Mouse (Mus musculus) left cerebral cortex, adult 11 months (tissue): ENCODE results near the gene Taar8a.
"Not testable (repeated sequence)": the region's sequence is repeated elsewhere in the genome, so short reads cannot be mapped to it uniquely, and the experiment has no call there.

Experiments
- DNase-seq: peaks from one replicate; pipeline ENCODE4 v3.0.0; 2022; ENCODE audit warnings: low spot score

Gene Taar8a

GRCm38 (mm10) chr10:24076200-24076599, at the start of gene Taar8a:
Gene Taar8a, plus strand, starts transcription at chr10:24076500.
- not testable (repeated sequence) for DNase-seq

GRCm38 (mm10) chr10:24026922-24027321, 49.4 kb upstream of the Taar8a start, which contains the start of gene Taar7d:
Gene Taar7d, plus strand, starts transcription at chr10:24027222.
- DNase-seq: no peak

GRCm38 (mm10) chr10:24031347-24031746, 45.0 kb upstream of the Taar8a start:
- DNase-seq: no peak

- no peak for DNase-seq
Observed at GRCm38 (mm10) chr10:24037314-24037713, 39.0 kb upstream of the Taar8a start, which contains the start of gene Taar7e. Gene Taar7e, plus strand, starts transcription at chr10:24037614.

DNA sequence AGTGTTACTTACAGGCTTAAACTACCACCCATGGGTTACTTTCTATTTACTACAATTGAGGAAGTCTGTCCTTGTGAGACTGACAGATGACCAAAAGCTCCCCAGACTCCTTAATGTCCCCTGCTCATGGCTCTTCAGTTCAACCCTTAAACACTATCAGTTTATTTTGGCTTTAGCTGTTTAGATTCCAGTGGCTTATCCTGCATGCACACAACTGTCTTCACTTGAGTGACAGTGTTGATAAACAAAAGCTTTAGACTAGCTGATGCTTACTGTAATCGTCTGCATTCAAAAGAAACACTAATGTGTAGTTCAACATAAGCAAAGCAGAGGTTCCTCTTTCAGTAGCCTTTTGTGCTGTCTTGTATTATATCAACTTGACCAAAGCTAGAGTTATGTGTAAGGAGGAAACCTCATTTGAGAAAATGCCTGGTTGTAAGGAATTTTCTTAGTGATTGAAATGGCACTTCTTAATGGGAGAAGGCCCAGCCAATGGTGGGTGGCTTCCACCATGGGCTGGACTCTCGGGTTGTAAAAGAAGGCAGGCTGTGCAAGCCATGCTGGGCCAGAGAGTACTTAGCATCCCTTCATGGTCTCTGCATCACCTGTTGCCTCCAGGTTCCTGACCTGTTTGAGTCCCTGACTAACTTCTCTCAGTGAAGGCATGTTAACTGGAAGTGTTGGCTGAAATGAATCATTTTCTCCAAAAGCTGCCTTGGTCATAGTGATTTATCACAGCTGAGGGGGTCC, 36.0 kb upstream of the Taar8a start:
- DNase-seq: no peak

DNA sequence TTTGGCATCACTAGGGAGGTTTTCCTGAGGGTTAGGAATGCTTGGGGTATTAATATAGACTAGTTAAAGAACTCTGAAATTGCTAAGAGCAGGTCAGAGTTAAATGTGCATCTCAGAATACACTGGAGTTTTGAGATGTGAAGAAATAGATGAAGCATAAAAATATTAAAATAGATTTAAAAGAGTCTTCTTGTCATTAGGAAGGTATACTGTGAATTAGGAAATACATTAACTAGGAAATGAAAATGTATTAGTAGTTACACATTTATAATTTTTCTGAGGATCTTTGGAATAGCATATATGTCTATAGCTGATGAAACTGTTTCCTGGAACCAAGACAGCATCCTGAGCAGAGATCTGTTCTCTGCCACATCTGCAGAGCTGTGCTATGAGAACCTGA, 27.1 kb upstream of the Taar8a start, which contains the start of gene Taar7f:
Taar7f (plus strand) TSS at position 301 of the 400 bp plus-strand sequence.
- no peak for DNase-seq

DNA sequence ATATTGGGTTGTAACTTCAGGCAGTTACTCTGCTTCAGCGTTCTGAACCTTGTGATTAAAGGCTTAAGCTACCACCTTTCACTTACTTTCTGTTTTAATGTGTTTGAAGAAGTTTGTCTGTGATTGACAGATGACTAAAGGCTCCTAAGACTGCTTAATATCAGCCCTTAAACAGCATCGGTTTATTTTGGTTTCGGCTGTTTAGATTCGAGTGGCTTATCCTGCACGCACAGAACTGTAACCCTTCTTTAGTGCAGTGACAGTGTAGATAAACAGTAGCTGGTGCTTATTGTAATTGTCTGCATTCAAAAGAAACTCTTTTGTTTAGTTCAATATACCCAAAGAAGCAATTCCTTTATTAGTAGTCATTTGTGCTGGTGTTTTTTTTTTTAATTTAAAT, 24.3 kb upstream of the Taar8a start:
- no peak for DNase-seq

DNA sequence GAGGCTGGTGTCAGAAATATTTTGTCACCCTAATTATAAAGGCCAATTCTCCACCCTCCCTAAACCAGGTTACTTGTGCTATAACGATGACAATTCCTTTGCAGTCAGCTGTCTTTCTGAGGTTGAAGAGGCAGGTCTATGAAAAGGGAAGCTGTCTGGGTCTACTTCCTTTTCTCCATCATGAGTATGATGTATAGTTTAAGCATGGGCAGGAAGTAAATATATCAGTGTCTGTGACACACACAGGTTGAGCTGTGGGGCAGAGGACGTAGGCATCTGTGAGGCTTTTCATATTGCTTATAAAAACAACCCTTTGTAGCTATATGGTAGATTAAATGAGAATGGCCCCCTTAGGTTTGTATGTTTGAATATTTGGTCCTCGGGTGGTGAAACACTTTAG, 17.3 kb upstream of the Taar8a start:
- no peak for DNase-seq

DNA sequence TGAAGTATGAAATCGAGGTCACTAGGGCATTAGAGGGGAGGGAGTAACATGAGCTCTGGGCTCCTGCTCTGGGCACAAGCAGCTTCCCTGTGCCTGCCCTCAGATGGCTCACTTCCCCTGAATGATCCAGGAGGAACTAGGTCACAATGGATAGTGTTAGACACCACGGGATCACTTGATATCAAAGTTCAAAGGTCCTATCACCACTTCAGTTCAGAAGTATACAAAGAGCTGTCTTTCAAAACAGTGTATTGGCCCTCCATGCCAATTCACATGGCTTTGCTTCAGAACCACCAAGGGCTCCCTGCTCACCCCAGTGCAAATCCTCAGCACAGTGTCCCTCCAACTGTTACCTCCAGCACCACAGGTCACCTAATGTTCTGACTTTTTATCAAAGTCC, 1.5 kb upstream of the Taar8a start:
- DNase-seq: not testable (repeated sequence)

GRCm38 (mm10) chr10:24080166-24080565, 3.9 kb downstream of the Taar8a start:
- DNase-seq: no peak

- no peak for DNase-seq
Observed at GRCm38 (mm10) chr10:24085936-24086335, 9.6 kb downstream of the Taar8a start.

- DNase-seq: no peak
Observed at GRCm38 (mm10) chr10:24086555-24086954, 10.3 kb downstream of the Taar8a start.

DNA sequence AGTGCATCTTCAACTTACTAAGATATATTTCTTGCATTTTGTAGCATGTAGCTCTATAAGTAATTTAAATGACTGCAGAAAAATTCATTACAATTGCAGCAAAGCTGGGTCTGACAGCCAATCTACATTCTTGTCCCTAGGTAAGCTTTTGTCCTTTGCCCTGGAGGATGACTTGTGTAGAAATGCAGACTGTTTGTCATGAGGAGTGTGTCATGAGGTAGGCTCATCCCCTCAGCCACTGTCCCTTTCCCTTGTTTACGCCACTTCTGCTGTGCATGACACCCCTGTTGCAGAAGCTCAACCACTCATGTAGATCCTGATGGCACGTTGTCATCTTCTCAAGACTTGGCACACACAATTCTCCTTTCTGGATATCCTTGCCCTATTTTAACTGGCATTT, 10.9 kb downstream of the Taar8a start:
- DNase-seq: no peak

GRCm38 (mm10) chr10:24092194-24092593, 15.9 kb downstream of the Taar8a start, which contains the start of gene Taar8b:
Gene Taar8b, minus strand, starts transcription at chr10:24092294.
- DNase-seq: no peak

DNA sequence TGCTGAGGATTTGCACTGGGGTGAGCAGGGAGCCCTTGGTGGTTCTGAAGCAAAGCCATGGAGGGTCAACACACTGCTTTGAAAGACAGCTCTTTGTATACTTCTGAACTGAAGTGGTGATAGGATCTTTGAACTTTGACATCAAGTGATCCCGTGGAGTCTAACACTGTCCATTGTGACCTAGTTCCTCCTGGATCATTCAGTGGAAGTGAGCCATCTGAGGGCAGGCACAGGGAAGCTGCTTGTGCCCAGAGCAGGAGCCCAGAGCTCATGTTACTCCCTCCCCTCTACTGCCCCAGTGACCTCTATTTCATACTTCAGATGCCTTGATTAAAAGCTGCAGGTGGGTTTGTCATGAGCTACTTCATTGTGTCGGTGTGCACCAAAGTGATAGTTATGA, 20.7 kb downstream of the Taar8a start:
- not testable (repeated sequence) for DNase-seq

DNA sequence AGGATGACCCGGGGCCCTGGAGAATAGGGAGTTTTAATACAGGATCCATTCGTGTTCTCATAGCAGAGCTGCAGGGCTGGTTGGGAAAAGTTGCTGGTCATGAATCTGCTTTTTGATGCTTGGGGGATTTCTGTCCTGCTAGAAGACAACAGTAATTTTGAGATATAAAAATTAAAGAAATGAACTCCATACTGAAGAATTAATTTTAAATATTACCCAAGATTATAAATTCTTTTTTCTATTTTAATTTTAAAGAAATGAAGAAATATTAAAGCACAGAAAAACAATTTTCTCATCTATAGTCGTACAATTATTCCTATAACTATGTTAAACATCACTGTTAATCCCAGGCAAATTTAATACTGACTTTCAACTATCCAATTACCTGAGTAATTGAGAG, 25.5 kb downstream of the Taar8a start, which contains the start of gene Taar8c:
Taar8c (minus strand) TSS at position 101 of the 400 bp plus-strand sequence.
- DNase-seq: not testable (repeated sequence)

DNA sequence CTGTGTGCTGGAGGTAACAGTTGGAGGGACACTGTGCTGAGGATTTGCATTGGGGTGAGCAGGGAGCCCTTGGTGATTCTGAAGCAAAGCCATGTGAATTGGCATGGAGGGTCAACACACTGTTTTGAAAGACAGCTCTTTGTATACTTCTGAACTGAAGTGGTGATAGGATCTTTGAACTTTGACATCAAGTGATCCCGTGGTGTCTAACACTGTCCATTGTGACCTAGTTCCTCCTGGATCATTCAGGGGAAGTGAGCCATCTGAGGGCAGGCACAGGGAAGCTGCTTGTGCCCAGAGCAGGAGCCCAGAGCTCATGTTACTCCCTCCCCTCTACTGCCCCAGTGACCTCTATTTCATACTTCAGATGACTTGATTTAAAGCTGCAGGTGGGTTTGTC, 27.0 kb downstream of the Taar8a start:
- not testable (repeated sequence) for DNase-seq

DNA sequence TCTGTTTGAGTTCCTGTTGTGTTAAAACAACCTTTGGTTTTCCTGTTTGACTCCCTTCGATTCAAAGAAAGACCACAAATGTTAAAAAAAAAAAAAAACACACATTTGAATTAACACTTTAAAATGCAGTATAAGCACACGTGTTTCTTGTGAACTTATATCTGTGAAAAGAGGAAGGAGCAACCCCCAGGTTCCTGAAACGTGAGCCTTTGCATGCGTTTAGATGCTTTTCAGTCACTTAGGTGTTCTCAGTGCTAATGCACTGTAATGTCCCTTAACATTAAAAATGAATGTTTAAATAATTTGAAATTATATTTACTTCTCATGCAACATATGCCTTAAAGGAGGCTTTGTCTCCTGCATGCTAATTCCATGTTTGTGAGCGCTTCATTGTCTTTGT, 31.4 kb downstream of the Taar8a start:
- DNase-seq: no peak

GRCm38 (mm10) chr10:24108236-24108635, 31.9 kb downstream of the Taar8a start:
- no peak for DNase-seq

- DNase-seq: not testable (repeated sequence)
Observed at GRCm38 (mm10) chr10:24109434-24109833, 33.1 kb downstream of the Taar8a start, which contains the start of gene Taar9. Gene Taar9, minus strand, starts transcription at chr10:24109534.

- DNase-seq: no peak
Observed at GRCm38 (mm10) chr10:24111116-24111778, 34.9 kb downstream of the Taar8a start.
